Mouse (Mus musculus): Measurements from ENCODE around the gene Map3k11. TPM values are rescaled to one million over a fixed set of nuclear protein-coding genes. Genes with fewer than 3 reads are reported as not detected.

Map3k11 gene
- total RNA-seq, 2 experiments from 2014 or later, result 26.0 to 29.5 TPM

GRCm38 (mm10) chr19:5727701-5728100, 39.2 kb downstream of the Map3k11 start:
- DNase-seq, result peak; percentile 93 to 96
- intact Hi-C loops (cut with DNase I), result loop anchor here (1.0 to 5.0 kb wide), 3 partner anchors 16 to 90 kb away; partner anchors contain the start of gene Rela

GRCm38 (mm10) chr19:5728631-5729443, 40.3 kb downstream of the Map3k11 start:
- intact Hi-C loops (cut with DNase I), result loop anchor here (5.0 kb wide), 1 partner anchor 92 kb away; the partner anchor contains the start of gene Rela
- peak; percentile 60 to 64 for DNase-seq

- peak; percentile 91 to 92 for DNase-seq
- intact Hi-C loops (cut with DNase I), result loop anchor here (5.0 kb wide), 1 partner anchor 92 kb away; the partner anchor contains the start of gene Rela
These were observed 40.9 kb downstream of the Map3k11 start, which contains the start of gene Fam89b for GRCm38 (mm10) chr19:5729444-5729815. Fam89b (minus strand) TSS chr19:5729653.

- intact Hi-C loops (cut with DNase I), result loop anchor here (2.0 kb wide), 1 partner anchor 40 kb away; the partner anchor contains the start of gene Scyl1
- DNase-seq, result peak in 1 of 2 experiments; percentile 24
These were observed 42.0 kb downstream of the Map3k11 start for GRCm38 (mm10) chr19:5730314-5731186.

GRCm38 (mm10) chr19:5731264-5731978, 42.9 kb downstream of the Map3k11 start:
- DNase-seq, result peak; percentile 89 to 90
- intact Hi-C loops (cut with DNase I), result loop anchor here (2.0 kb wide), 1 partner anchor 39 kb away; the partner anchor contains the start of gene Scyl1

- no peak for DNase-seq
- intact Hi-C loops (cut with DNase I), result no loop called here
These were observed 45.8 kb downstream of the Map3k11 start for GRCm38 (mm10) chr19:5734325-5734724.

DNA sequence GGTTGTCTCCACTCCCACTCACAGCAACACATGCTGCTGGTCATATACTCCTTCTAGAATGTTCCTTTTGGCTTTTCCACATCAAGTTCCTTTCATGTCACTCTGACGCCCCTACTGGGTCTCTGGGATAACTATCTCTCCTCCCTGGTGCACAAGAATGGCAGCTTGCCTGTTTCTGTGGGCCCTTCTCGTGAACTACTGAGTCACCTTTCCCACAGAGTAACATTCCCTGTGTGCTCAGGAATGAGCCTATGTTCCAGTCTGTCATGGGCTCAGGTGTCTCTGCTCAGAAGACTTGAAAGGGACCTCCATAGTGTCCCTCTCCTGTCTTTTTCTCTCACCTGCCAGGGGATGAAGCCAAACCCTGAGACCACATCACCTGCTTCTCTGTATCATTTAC, 50.9 kb downstream of the Map3k11 start:
- intact Hi-C loops (cut with DNase I), result no loop called here
- DNase-seq, result no peak

- peak; percentile 78 to 84 for DNase-seq
- intact Hi-C loops (cut with DNase I), result no loop called here
These were observed 52.1 kb downstream of the Map3k11 start, which contains the start of gene Ltbp3 for GRCm38 (mm10) chr19:5740320-5741317. Ltbp3 (plus strand) TSS chr19:5740904.

GRCm38 (mm10) chr19:5741641-5742240, 53.2 kb downstream of the Map3k11 start:
- peak; percentile 81 to 86 for DNase-seq
- intact Hi-C loops (cut with DNase I), result no loop called here

- intact Hi-C loops (cut with DNase I), result no loop called here
- no peak for DNase-seq
These were observed 53.7 kb downstream of the Map3k11 start for GRCm38 (mm10) chr19:5742241-5742641.

DNA sequence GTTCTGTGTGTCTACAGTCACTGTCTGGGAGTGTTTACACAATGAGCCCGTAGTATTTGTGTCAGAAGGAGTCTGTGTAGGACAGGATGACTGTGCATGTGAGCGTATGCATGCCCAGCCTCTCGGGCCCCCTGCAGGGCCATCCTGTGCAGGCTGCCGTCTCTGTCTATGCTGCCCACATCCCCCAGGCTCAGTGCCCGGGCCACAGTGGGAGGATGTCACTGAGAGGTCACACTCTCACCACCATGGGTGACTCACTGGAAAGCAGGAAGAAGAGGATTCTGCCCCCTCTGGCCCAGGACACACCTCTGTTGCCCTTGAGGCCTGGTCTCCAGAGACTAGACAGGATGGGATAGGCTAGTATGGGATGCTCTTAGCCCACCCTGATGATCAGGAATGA, 55.0 kb downstream of the Map3k11 start:
- intact Hi-C loops (cut with DNase I), result no loop called here
- DNase-seq, result no peak

GRCm38 (mm10) chr19:5745756-5746710, 57.5 kb downstream of the Map3k11 start:
- no peak for DNase-seq
- intact Hi-C loops (cut with DNase I), result no loop called here

GRCm38 (mm10) chr19:5746907-5747363, 58.4 kb downstream of the Map3k11 start:
- no peak for DNase-seq
- intact Hi-C loops (cut with DNase I), result no loop called here

GRCm38 (mm10) chr19:5749476-5749875, 60.9 kb downstream of the Map3k11 start:
- DNase-seq, result no peak
- intact Hi-C loops (cut with DNase I), result no loop called here

- intact Hi-C loops (cut with DNase I), result no loop called here
- no peak for DNase-seq
These were observed 62.4 kb downstream of the Map3k11 start for GRCm38 (mm10) chr19:5750951-5751350.

- no peak for DNase-seq
- intact Hi-C loops (cut with DNase I), result no loop called here
These were observed 63.2 kb downstream of the Map3k11 start for GRCm38 (mm10) chr19:5751742-5752141.
